15 mouse cellular contexts compared by ENCODE assay signal in genomic region chr9:116313932-116314790, GRCm38 (mm10).
DNase-seq lines count a peak whose midpoint lies in the region; ATAC-seq and TF ChIP-seq lines count a peak whose summit lies in the region.
"Had no signal": no experiment of that assay in that cellular context is flagged by ENCODE, and none has a peak within 500 bp of the region (broad histone marks: within the 10 kb centered on the region; RNA-seq: fewer than 3 reads in every experiment).

No protein-coding gene starts in this region.

- H3K27ac ChIP-seq in liver, adult 2 months (replicated peaks; ENCODE audit: insufficient read depth, low read depth, low read length) = no peak overlapping the region
- H3K27ac ChIP-seq in brown adipose tissue, adult 24 weeks (replicated peaks; ENCODE audit: low read depth, low read length) = peak overlapping the region; percentile 36; the same call in 1 of the 2 replicates
- no peak overlapping the region for H3K27ac ChIP-seq in heart, embryonic 16.5 days (ENCODE audit: low read length)
- no peak overlapping the region for H3K27ac ChIP-seq in hindbrain, embryonic 10.5 days
- H3K27ac ChIP-seq: forebrain, embryonic 15.5 days; kidney, embryonic 15.5 days; neural tube, embryonic 12.5 days had no signal

- no peak overlapping the region; the same call in 1 of the 2 replicates for H3K4me2 ChIP-seq in heart, embryonic 16.5 days (ENCODE audit: low read depth, low read length)
- H3K4me2 ChIP-seq: forebrain, embryonic 15.5 days; kidney, embryonic 15.5 days; neural tube, embryonic 12.5 days had no signal

- WGBS in liver, adult 2 months = 34% methylated on average over 14 of the region's 14 CpGs
- WGBS in heart, embryonic 16.5 days = 55% methylated on average over 14 of the region's 14 CpGs
- 86% methylated on average over 14 of the region's 14 CpGs for WGBS in hindbrain, embryonic 10.5 days

- TF ChIP-seq POLR2A in liver, adult 2 months (IDR thresholded peaks at IDR 0.05; ENCODE audit: extremely low read depth, insufficient read depth, low read length) = no peak

- H3K4me3 ChIP-seq in liver, adult 2 months (ENCODE audit: insufficient read depth, low read depth, low read length) = no peak overlapping the region
- no peak overlapping the region for H3K4me3 ChIP-seq in brown adipose tissue, adult 24 weeks (ENCODE audit: insufficient read depth, low read depth, low read length)
- H3K4me3 ChIP-seq in heart, embryonic 16.5 days (ENCODE audit: low read length) = no peak overlapping the region
- no peak overlapping the region for H3K4me3 ChIP-seq in hindbrain, embryonic 10.5 days
- H3K4me3 ChIP-seq: forebrain, embryonic 15.5 days; kidney, embryonic 15.5 days; neural tube, embryonic 12.5 days had no signal

- H3K4me1 ChIP-seq in liver, adult 2 months (ENCODE audit: control insufficient read depth, insufficient read depth, low read length) = peaks cover 2% of the 10 kb centered on the region; the same call in 1 of the 2 replicates
- peaks cover 5% of the 10 kb centered on the region; the same call in 1 of the 2 replicates for H3K4me1 ChIP-seq in brown adipose tissue, adult 24 weeks (ENCODE audit: control insufficient read depth, insufficient read depth, insufficient read length, low read length)
- 0 out of 2 replicates have a peak, but pooled peaks cover 2% of the 10 kb centered on the region for H3K4me1 ChIP-seq in heart, embryonic 16.5 days (ENCODE audit: control insufficient read depth, insufficient read depth, low read length)
- H3K4me1 ChIP-seq in hindbrain, embryonic 10.5 days (replicated peaks) = no peaks in the 10 kb centered on the region
- H3K4me1 ChIP-seq: forebrain, embryonic 15.5 days; kidney, embryonic 15.5 days; neural tube, embryonic 12.5 days had no signal

- peak; percentile 42 for DNase-seq in liver, adult 2 months (ENCODE audit: extremely low read depth, low read depth, low spot score)
- DNase-seq in liver = no peak
- DNase-seq in lung, postnatal 36 days = peak; percentile 54
- no peak for DNase-seq in hindbrain, embryonic 10.5 days (ENCODE audit: low spot score)
- DNase-seq in spleen, postnatal 10 days (ENCODE audit: low spot score in 2 of 2) = no peak
- DNase-seq: adrenal gland, postnatal 14 days; cerebellum, postnatal 36 days; gastrocnemius, postnatal 25 days; midbrain, embryonic 14.5 days had no signal

- no peaks in the 10 kb centered on the region for H3K36me3 ChIP-seq in liver, adult 2 months (ENCODE audit: control insufficient read depth, insufficient read depth, low read length)
- no peaks in the 10 kb centered on the region for H3K36me3 ChIP-seq in heart, embryonic 16.5 days (ENCODE audit: control insufficient read depth, insufficient read depth)
- no peaks in the 10 kb centered on the region for H3K36me3 ChIP-seq in hindbrain, embryonic 10.5 days
- H3K36me3 ChIP-seq: forebrain, embryonic 15.5 days; kidney, embryonic 15.5 days; neural tube, embryonic 12.5 days had no signal

- no peaks in the 10 kb centered on the region for H3K79me2 ChIP-seq in liver, adult 2 months (ENCODE audit: control insufficient read depth, insufficient read depth, low read length)

- no peak overlapping the region for H3K9ac ChIP-seq in liver, adult 2 months (ENCODE audit: low read depth, low read length)
- H3K9ac ChIP-seq in heart, embryonic 16.5 days (ENCODE audit: low read length) = no peak overlapping the region
- H3K9ac ChIP-seq: forebrain, embryonic 15.5 days; kidney, embryonic 15.5 days; neural tube, embryonic 12.5 days had no signal

- ATAC-seq in heart, embryonic 16.5 days (replicated peaks; ENCODE audit: extremely low read depth, insufficient read depth, low FRiP score) = peak; percentile 70
- ATAC-seq: forebrain, embryonic 15.5 days; hindbrain, embryonic 16.5 days had no signal

- TF ChIP-seq CTCF in liver, adult 2 months (IDR thresholded peaks at IDR 0.05; ENCODE audit: low read depth, low read length) = no peak

- H3K27me3 ChIP-seq in liver, adult 2 months (ENCODE audit: control insufficient read depth, insufficient read depth, low read length) = no peaks in the 10 kb centered on the region
- H3K27me3 ChIP-seq in heart, embryonic 16.5 days (ENCODE audit: control insufficient read depth, insufficient read depth, low read length) = no peaks in the 10 kb centered on the region
- H3K27me3 ChIP-seq in hindbrain, embryonic 10.5 days (ENCODE audit: insufficient read depth, poor library complexity, severe bottlenecking) = no peaks in the 10 kb centered on the region
- H3K27me3 ChIP-seq: forebrain, embryonic 15.5 days; kidney, embryonic 15.5 days; neural tube, embryonic 12.5 days had no signal

- H3K9me3 ChIP-seq in heart, embryonic 16.5 days (replicated peaks; ENCODE audit: control insufficient read depth, low read length) = no peaks in the 10 kb centered on the region
- H3K9me3 ChIP-seq in hindbrain, embryonic 10.5 days = no peaks in the 10 kb centered on the region
- H3K9me3 ChIP-seq: forebrain, embryonic 15.5 days; kidney, embryonic 15.5 days; neural tube, embryonic 12.5 days had no signal

Comparison
In these comparisons a context has a peak if more than half of its experiments do, and no peak if none do; other contexts are left out.
1. DNase-seq: peak in liver, adult 2 months (single experiment) and lung, postnatal 36 days (single experiment); none in liver (single experiment), hindbrain, embryonic 10.5 days (single experiment) and spleen, postnatal 10 days (0 of 2).